Mouse (Mus musculus): ENCODE data around the gene Ppie. TPM values are rescaled to one million over a fixed set of nuclear protein-coding genes. Genes with fewer than 3 reads are reported as not detected.

Ppie gene
- total RNA-seq, 1 experiment from 2014 or later: 35.3 TPM

DNA sequence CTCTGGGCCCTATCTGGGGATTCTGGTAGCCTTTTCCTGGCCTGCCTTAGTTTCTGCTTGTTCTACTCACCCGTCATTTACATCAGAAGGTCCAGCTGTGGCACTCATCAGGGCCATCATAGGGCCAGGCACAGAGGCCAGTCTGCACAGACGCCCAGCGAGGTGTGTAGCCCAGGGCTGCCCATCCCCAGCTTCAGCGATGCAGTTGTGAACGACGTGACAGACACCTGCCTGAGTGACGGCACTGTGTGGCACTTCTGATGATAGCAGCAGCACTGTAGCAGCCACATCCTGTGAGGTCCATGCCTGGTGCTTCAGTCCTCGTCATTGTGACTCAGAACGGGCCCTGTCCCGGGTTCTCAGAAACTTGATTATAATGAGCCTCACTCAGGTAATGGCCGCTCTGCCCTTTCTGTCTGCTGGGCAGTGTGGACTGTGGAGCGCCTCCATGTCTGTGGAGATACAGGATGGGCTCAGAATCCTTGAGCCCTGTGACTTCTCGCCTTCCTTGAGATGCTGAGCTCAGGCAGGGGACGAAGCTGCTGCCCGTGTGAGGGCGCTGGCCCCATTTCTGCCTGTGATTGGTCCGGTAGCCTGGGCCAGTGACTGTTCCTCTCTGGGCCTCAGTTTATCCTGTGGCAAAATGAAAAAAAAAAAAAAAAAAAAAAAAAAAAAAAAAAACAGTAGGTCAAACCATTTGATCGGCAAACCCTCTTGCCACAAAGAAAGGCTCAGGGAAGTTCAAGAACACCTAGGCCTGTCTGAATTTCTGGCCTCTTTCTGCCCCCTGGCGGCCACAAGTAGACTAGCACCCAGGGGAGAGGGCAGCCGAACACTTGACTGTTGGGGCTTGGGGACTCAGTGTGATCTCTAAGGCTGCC, 57.2 kb downstream of the Ppie start:
- peak; percentile 72; the same call in 1 of the 2 replicates for ATAC-seq (replicated peaks; ENCODE audit: insufficient number of reproducible peaks, low FRiP score, low TSS enrichment, poor library complexity, severe bottlenecking)

DNA sequence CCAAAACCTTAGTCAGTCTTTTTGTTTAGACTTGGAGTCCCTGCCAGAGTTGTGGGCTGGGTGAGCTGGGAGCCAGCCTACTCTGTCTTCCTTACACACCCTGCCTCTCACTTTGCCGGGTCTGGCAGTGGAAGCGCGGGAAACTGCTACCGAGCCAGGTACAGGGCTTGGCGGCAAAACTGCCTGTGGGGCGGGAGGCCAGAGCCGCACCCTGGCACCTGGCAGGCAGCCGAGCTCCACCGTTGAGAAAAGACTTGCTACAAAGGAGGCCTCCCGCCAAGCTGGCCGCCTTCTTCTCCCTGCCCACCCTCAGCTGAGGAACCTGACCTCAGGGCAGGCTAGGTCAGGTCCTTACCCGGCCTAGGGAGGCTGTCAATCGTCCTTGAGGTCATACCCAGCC, 59.0 kb downstream of the Ppie start:
- no peak for ATAC-seq (replicated peaks; ENCODE audit: insufficient number of reproducible peaks, low FRiP score, low TSS enrichment, poor library complexity, severe bottlenecking)

- ATAC-seq (replicated peaks; ENCODE audit: insufficient number of reproducible peaks, low FRiP score, low TSS enrichment, poor library complexity, severe bottlenecking): no peak
Measured at GRCm38 (mm10) chr4:123078231-123078630, 61.5 kb downstream of the Ppie start.

Other genes with a start within 250 kb of the Ppie start
- gene Mfsd2a, start 178.8 kb downstream of the Ppie start, total RNA-seq (2017): not detected in 3 replicates
- gene Mycl, start 144.3 kb downstream of the Ppie start, total RNA-seq (2017): 1.3 TPM in 1 of 3 replicates, not detected in the others
- gene Trit1, start 123.4 kb downstream of the Ppie start, total RNA-seq (2017): 14.1 to 23.3 TPM (median 15.6 TPM) in 3 replicates
- gene Bmp8b, start 34.8 kb downstream of the Ppie start, total RNA-seq (2017): not detected in 3 replicates
- not detected in 3 replicates for gene Oxct2b, start 23.7 kb downstream of the Ppie start, total RNA-seq (2017)
- not detected in 3 replicates for gene Hpcal4, start 43.3 kb upstream of the Ppie start, total RNA-seq (2017)
- gene Nt5c1a, start 61.6 kb upstream of the Ppie start, total RNA-seq (2017): not detected in 3 replicates
- 0.10 TPM in 1 of 3 replicates, not detected in the others for gene Heyl, start 93.6 kb upstream of the Ppie start, total RNA-seq (2017)
- gene Pabpc4, start 122.4 kb upstream of the Ppie start, total RNA-seq (2017): 23.4 to 30.7 TPM (median 23.8 TPM) in 3 replicates
- not detected in 3 replicates for gene Oxct2a, start 183.7 kb upstream of the Ppie start, total RNA-seq (2017)
- not detected in 3 replicates for gene Bmp8a, start 203.3 kb upstream of the Ppie start, total RNA-seq (2017)

All from monocyte, adult 5-6 weeks (primary cell).